Mouse (Mus musculus) liver, adult 2 months (tissue): ENCODE data around the gene Adgrg3. TPM values are rescaled to one million over a fixed set of nuclear protein-coding genes. Genes with fewer than 3 reads are reported as not detected.

ENCODE experiments used
- DNase-seq: peaks from one replicate; pipeline ENCODE4 v3.0.0-alpha.2; 2011; ENCODE audit warnings: low read depth, low spot score; ENCODE audit errors: extremely low read depth
- H3K27ac ChIP-seq: fragments of 200-500 bp; replicated peaks from 2 replicates; pipeline ENCODE4 v1.5.1; 2012; ENCODE audit warnings: low read depth, mild to moderate bottlenecking, control low read depth, inconsistent platforms, low read length; ENCODE audit not compliant: insufficient read depth
- H3K27me3 ChIP-seq: fragments of 200-500 bp; 2 replicates; pipeline ENCODE4 v1.6.1; 2012; ENCODE audit warnings: mild to moderate bottlenecking, moderate library complexity, low read length, inconsistent platforms; ENCODE audit not compliant: control insufficient read depth, insufficient read depth
- H3K36me3 ChIP-seq: fragments of 200-500 bp; 2 replicates; pipeline ENCODE4 v1.6.1; 2012; ENCODE audit warnings: low read length, inconsistent platforms; ENCODE audit not compliant: control insufficient read depth, insufficient read depth
- H3K4me1 ChIP-seq: fragments of 200-500 bp; 2 replicates; pipeline ENCODE4 v1.6.1; 2011; ENCODE audit warnings: low read length; ENCODE audit not compliant: control insufficient read depth, insufficient read depth
- H3K4me3 ChIP-seq: fragments of 200-500 bp; 2 replicates; pipeline ENCODE4 v1.5.1; 2011; ENCODE audit warnings: low read depth, mild to moderate bottlenecking, control low read depth, low read length, moderate library complexity; ENCODE audit not compliant: insufficient read depth
- H3K79me2 ChIP-seq: fragments of 200-500 bp; 2 replicates; pipeline ENCODE4 v1.6.1; 2012; ENCODE audit warnings: inconsistent platforms, mild to moderate bottlenecking, low read length, moderate library complexity; ENCODE audit not compliant: control insufficient read depth, insufficient read depth
- H3K9ac ChIP-seq: fragments of 200-500 bp; 2 replicates; pipeline ENCODE4 v1.6.1; 2012; ENCODE audit warnings: low read depth, mild to moderate bottlenecking, control low read depth, inconsistent platforms, low read length
- CTCF ChIP-seq: fragments of 200-500 bp; IDR thresholded peaks from 2 replicates; pipeline ENCODE4 v1.5.1; 2011; ENCODE audit warnings: low read depth, low read length, control low read depth
- POLR2A ChIP-seq: fragments of 200-500 bp; IDR thresholded peaks from 2 replicates; pipeline ENCODE4 v1.6.1; 2011; ENCODE audit warnings: low read length, control low read depth; ENCODE audit not compliant: insufficient read depth; ENCODE audit errors: extremely low read depth
- WGBS: fragments of 180-500 bp; shearing (Covaris S2); methylation state at CpG from one replicate; pipeline ENCODE4 v1.1.7; 2018; 5-methylcytosine and 5-hydroxymethylcytosine counted together
- polyA plus RNA-seq: library from polyadenylated mRNA; depleted of rRNA; stranded (reverse); fragments of >200 nt; gene quantifications from 2 replicates; pipeline ENCODE4 v1.2.3, GENCODE M21; 2012
- total RNA-seq: library from RNA; depleted of rRNA; stranded (reverse); fragments of >200 nt; gene quantifications from 2 replicates; pipeline ENCODE4 v1.2.3, GENCODE M21; 2014

The Adgrg3 gene
- total and polyA plus RNA-seq, 2 experiments: 3.0 to 8.5 TPM

GRCm38 (mm10) chr8:94978131-94978530, 39.4 kb upstream of the Adgrg3 start:
- H3K4me3 ChIP-seq: no peak overlapping the region
- WGBS: 70% methylated on average over 9 of the region's 9 CpGs
- no peak overlapping the region for H3K9ac ChIP-seq
- no peak overlapping the region for H3K27ac ChIP-seq
- DNase-seq: no peak
- no peaks in the 10 kb centered on the region for H3K36me3 ChIP-seq
- H3K27me3 ChIP-seq: no peaks in the 10 kb centered on the region
- TF ChIP-seq POLR2A: no peak
- no peaks in the 10 kb centered on the region for H3K79me2 ChIP-seq
- peaks cover 4% of the 10 kb centered on the region; the same call in 1 of the 2 replicates for H3K4me1 ChIP-seq

- H3K4me1 ChIP-seq: peaks cover 4% of the 10 kb centered on the region; the same call in 1 of the 2 replicates
- no peak overlapping the region for H3K4me3 ChIP-seq
- no peak overlapping the region for H3K9ac ChIP-seq
- no peak overlapping the region for H3K27ac ChIP-seq
- 81% methylated on average over 13 of the region's 13 CpGs for WGBS
- H3K36me3 ChIP-seq: no peaks in the 10 kb centered on the region
- DNase-seq: no peak
- TF ChIP-seq POLR2A (no peak), CTCF (no peak)
- no peaks in the 10 kb centered on the region for H3K27me3 ChIP-seq
- no peaks in the 10 kb centered on the region for H3K79me2 ChIP-seq
Observed at GRCm38 (mm10) chr8:94978593-94979319, 38.7 kb upstream of the Adgrg3 start.

- TF ChIP-seq CTCF: no peak
- no peak for TF ChIP-seq POLR2A
- Histone ChIP-seq H3K36me3 (no peaks in the 10 kb centered on the region), H3K4me1 (peaks cover 4% of the 10 kb centered on the region; the same call in 1 of the 2 replicates), H3K79me2 (no peaks in the 10 kb centered on the region), H3K27me3 (no peaks in the 10 kb centered on the region), H3K27ac (no peak overlapping the region), H3K9ac (no peak overlapping the region), H3K4me3 (no peak overlapping the region)
- DNase-seq: no peak
- 89% methylated on average over 5 of the region's 5 CpGs for WGBS
Observed at GRCm38 (mm10) chr8:94980176-94980575, 37.3 kb upstream of the Adgrg3 start.

GRCm38 (mm10) chr8:94980976-94981375, 36.5 kb upstream of the Adgrg3 start:
- no peak for DNase-seq
- H3K27ac ChIP-seq: no peak overlapping the region
- WGBS: 72% methylated on average over 8 of the region's 8 CpGs
- H3K36me3 ChIP-seq: no peaks in the 10 kb centered on the region
- no peaks in the 10 kb centered on the region for H3K79me2 ChIP-seq
- H3K4me3 ChIP-seq: no peak overlapping the region
- TF ChIP-seq CTCF (no peak), POLR2A (no peak)
- no peak overlapping the region for H3K9ac ChIP-seq
- no peaks in the 10 kb centered on the region for H3K27me3 ChIP-seq
- peaks cover 4% of the 10 kb centered on the region; the same call in 1 of the 2 replicates for H3K4me1 ChIP-seq

GRCm38 (mm10) chr8:94981848-94982247, 35.6 kb upstream of the Adgrg3 start:
- 79% methylated on average over 7 of the region's 7 CpGs for WGBS
- peaks cover 4% of the 10 kb centered on the region; the same call in 1 of the 2 replicates for H3K4me1 ChIP-seq
- TF ChIP-seq POLR2A: no peak
- no peak for TF ChIP-seq CTCF
- H3K27ac ChIP-seq: no peak overlapping the region
- H3K9ac ChIP-seq: no peak overlapping the region
- H3K27me3 ChIP-seq: no peaks in the 10 kb centered on the region
- no peak overlapping the region for H3K4me3 ChIP-seq
- H3K79me2 ChIP-seq: no peaks in the 10 kb centered on the region
- DNase-seq: no peak
- H3K36me3 ChIP-seq: no peaks in the 10 kb centered on the region

GRCm38 (mm10) chr8:94983146-94983545, 34.3 kb upstream of the Adgrg3 start:
- H3K36me3 ChIP-seq: no peaks in the 10 kb centered on the region
- H3K27me3 ChIP-seq: no peaks in the 10 kb centered on the region
- H3K4me1 ChIP-seq: no peaks in the 10 kb centered on the region
- no peak overlapping the region for H3K27ac ChIP-seq
- WGBS: 10% methylated on average over 5 of the region's 5 CpGs
- TF ChIP-seq POLR2A (no peak), CTCF (no peak)
- DNase-seq: no peak
- H3K79me2 ChIP-seq: no peaks in the 10 kb centered on the region
- H3K9ac ChIP-seq: no peak overlapping the region
- H3K4me3 ChIP-seq: no peak overlapping the region
